Mouse (Mus musculus) urinary bladder, postnatal 36 days (tissue): ENCODE data around the gene Ifnk.

Source experiments
- DNase-seq, 2 experiments: peaks; one replicate each; pipeline ENCODE4 v3.0.0; 2022; ENCODE audit warnings: low spot score in 2 of 2, mixed read lengths in 1 of 2

Gene Ifnk

GRCm38 (mm10) chr4:35151756-35152155 lies at the start of gene Ifnk:
TSS of gene Ifnk (plus strand) at chr4:35152056.
- DNase-seq = no peak

- no peak for DNase-seq
Observed at GRCm38 (mm10) chr4:35105115-35105773, 46.6 kb upstream of the Ifnk start.

DNA sequence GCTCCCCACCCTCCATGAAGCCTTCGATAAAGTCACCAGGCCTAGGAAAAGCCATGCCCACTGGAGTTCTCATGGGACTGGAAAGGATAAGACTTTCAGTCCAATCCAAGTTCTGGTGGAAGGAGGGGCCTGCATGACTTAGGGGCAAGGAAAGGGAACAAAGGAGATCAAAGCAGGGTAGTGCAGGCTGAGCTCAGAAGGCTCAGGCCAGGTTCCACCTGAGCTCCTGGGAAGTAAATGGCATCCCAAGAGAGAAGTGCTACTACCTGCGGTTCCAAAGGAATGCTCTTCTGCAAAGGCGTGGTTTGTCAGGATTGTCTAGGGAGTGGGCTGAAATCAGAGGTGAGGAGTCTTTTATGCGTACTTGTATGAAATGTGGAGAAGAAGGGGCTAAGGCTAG lies 39.4 kb upstream of the Ifnk start:
- no peak for DNase-seq

GRCm38 (mm10) chr4:35113516-35114248 lies 38.2 kb upstream of the Ifnk start:
- no peak for DNase-seq

DNA sequence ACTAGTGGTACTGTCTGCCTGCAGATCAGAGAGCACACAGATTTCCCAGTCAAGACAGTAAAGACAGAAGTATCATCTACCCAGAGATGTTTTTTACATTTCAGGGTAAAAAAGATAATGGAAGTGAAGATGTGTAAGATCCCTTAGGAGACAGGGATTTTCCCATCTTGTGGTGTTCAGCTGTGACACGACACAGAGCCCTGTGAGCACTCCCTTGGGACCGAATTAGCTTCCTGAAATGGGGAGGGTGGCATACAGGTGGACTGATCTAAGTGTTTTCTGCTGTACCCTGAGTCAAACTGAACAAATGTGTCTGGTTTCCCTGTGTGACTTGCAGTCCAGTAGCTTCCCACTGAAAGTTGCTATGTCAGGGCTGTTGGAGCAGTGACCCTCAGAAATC lies 36.9 kb upstream of the Ifnk start:
- no peak for DNase-seq

DNA sequence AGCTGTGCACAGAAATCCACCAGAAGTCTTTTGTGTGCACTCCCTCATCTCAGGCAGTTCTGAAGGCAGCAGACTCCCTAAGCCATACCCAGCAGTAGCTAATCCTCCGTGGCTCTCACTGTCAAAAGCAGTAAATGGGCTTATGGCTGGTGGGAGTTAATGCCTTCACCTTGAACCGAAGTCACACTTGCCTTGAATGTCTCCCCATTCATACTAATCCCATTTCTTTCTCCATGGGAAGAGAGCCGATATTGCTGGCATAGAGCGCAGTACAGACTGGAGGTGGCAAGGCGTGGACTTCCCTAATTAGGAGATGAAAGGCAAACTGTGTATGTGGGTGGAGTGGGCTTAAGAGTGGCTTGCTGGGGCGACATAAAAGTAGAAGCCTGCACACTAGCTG lies 35.9 kb upstream of the Ifnk start:
- DNase-seq = no peak

GRCm38 (mm10) chr4:35117144-35117543 lies 34.7 kb upstream of the Ifnk start:
- DNase-seq = no peak

DNA sequence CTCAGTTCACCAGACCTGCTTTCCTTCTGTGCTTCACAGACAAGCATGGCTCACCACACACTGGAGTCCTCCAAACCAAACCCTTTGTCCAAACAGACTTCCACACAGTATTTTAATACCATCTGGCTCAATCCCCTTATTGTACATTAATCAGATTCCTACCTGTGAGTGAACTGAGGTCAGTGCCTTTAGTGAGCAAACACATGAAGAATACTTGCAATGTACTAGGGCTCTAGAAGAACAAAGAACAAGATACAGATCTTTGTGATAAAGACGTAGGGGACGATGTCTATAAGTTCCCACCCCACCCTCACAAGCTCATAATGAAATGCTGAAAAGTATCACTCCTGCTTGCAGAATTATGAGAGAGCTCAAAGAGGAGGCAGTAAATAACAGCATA lies 33.0 kb upstream of the Ifnk start:
- no peak for DNase-seq

DNA sequence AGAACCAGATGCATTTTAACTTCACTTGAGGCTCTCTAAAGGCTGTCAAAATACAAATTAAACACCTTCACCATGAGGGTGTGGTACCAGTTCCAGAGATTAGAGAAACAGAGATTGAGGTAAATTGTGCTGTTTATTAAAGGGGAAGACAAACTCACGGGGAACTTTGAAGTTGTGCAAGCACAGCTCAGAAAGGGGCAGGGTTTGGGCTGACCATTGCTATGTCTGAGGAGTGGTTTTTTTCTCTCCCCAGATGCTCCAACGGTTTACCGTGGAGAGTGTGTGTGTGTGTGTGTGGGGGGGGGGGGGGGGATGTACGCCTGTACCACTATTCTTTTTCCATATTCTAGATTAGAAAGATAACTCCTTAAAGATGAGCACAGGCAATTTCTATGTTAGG lies 31.7 kb upstream of the Ifnk start:
- DNase-seq = no peak

GRCm38 (mm10) chr4:35120575-35120974 lies 31.3 kb upstream of the Ifnk start:
- DNase-seq = no peak

DNA sequence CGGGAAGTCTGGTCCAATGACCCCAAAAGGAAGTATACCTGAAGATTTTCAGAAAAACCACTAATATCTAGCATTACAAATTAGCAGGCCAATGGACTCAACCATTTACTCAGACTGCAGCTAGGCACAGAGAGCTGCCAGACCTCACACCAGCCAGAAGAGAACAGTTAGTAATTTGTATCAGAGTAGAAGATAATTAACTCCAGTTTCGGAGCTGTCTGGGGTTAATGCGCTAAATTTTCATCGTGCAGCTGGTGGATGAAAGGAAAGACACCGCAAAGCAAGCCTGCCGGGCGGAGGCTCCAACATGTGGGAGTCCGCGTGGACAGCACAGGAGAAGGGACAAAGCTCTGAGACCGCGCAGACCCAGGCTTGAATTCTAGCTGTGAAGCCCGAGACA lies 30.8 kb upstream of the Ifnk start:
- no peak for DNase-seq

DNA sequence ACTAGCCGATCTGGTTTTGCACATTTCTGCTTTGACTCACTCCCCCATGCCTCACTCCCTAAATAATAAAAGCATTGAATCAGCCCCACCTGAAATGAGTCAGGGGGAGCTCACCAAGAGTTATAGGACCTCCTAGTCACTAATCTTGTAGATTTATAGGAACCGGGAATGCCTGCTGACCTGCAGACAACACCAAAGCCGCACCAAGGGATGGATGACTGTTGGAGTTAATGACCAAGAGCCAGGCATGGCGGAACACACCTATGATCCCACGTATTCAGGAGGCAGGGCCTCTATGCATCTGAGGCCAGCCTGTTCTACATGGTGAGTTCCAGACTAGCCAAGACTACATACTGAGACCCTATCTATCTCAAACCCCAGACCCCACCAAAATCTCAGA lies 28.8 kb upstream of the Ifnk start:
- DNase-seq = no peak

DNA sequence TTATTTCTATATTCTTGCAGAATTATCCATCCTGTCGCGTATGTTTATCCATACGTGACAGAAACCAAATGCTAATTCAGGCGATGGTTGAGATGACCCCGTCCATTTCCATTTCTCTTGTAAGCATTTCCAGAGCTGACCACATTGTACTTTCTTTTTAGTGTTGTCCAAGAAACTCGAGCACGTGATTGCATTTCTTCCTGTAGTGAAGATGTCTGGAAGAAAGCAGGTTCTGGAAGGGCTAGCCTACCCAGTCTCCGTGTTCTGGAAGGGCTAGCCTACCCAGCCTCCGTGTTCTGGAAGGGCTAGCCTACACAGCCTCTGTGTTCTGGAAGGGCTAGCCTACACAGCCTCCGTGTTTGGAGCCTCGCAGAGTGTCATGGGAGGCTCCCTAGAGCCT lies 27.8 kb upstream of the Ifnk start:
- DNase-seq = no peak

GRCm38 (mm10) chr4:35125299-35125777 lies 26.5 kb upstream of the Ifnk start:
- no peak for DNase-seq

- no peak for DNase-seq
Observed at GRCm38 (mm10) chr4:35126776-35127175, 25.1 kb upstream of the Ifnk start.

GRCm38 (mm10) chr4:35127759-35128158 lies 24.1 kb upstream of the Ifnk start:
- no peak for DNase-seq

DNA sequence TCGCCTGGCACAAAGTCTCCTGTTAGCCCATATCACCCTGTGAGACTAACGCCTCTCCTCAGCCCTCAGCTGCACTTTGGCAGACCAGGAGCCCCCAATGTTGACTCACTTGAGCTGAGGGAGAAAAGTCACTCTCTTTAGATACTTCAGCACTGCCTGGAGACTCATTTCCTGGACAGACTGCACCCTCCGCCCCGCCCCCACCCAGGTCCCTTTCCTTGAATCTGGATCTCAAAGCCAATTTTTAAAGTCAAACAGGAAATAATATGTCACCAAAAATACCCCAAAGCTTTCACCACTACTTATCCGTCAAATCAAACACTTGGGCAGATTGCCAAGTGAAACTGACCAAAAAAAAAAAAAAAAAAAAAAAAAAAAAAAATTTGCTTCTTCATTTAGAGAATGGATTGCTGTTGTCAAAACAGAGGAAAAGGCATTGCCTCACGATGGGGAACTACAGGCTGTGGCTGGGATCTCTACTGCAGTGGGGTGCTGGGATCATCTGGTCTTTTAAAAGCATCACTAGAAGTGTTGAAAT lies 21.4 kb upstream of the Ifnk start:
- DNase-seq = no peak

DNA sequence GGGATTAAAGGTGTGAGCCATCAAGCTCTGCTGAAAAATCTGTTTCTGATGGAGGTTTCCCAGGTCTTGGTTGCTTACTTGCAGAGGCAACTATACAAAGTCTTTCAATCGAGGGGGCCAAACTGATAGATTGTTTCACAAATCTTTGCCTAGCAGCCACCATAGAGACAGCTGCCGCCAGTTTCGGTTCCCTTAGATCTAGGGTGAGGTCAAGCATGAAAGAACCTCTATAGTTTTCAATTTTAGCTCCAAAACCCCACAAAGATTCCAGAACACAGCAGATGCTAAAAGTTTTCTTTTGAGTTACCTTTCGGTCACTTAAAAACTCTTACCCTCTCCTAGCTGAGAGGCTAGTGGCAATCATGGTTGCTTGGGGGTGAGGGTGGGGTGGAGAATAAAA lies 20.3 kb upstream of the Ifnk start:
- no peak for DNase-seq

DNA sequence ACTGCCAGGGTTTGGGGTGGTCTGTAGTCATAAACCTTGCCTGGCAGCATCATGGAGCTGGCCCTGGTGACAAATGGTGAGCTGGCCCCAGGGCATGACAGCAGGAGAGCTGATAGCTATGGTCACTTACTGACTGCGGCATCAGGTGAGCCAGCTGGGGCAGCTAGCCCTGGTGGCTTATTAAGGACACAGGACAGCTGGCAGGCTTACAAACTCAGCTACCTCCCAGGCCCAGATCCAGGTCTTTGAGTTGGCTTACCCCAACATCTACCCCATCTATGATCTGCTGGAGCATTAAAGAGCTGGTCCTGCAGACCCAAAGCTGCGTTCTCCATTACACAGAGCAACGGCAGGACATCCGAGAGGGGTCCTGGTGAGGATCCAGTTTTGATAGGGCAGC lies 18.4 kb upstream of the Ifnk start:
- DNase-seq = no peak

DNA sequence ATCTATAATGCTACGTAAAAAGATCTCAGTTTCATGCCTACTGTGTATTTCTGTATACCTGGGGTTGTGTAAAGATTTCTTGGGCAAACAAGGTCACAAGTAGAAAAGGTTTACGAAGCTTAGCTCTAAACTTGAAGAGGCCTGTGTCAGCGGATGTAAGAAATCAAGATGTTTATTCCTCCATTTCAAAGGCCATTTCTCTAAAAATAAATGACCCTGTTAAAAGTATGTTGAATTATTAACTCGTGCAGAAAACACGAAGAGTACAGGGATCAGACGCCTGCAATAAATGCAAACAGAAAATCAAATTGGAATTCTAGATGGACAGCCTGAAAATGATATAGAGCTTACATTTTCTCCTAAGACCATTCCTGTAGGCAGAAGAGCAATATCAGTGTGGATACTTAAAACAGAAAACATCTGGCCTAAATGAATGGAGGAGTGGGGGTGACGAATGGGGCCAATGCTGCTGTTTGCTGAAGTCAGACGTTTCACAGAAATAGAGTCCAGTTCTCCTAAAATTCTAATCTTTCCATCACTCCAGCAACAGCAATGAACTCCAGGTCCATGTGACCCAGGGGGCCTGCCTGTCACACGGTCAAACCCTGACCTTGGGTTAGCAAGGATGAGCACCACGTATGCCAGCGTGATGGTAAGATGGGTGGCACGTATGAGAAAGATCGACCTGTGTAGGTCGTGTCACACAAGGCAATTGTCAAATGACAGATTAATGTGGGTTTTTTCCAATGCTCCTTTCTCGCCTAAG lies 16.8 kb upstream of the Ifnk start:
- no peak for DNase-seq

GRCm38 (mm10) chr4:35135806-35136205 lies 16.1 kb upstream of the Ifnk start:
- DNase-seq = no peak

DNA sequence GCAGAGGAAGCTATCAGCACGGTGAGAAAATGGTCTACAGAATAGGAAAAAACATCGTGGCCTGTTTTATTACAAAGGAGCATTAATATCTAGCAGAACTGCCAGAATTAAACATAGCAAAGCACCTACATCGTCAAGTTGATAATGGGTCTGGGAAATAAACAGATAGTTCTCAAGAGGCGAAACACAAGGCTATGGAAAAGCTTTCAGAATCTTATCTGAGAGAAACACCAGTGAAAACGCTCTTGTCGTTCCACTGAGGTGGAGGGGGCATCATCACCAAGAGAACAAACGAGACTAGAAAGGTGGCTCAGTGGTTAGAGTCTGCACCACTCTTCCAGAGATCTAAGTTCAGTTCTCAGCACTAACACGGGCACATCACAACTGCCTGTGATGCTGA lies 14.9 kb upstream of the Ifnk start:
- DNase-seq = no peak

- no peak for DNase-seq
Observed at GRCm38 (mm10) chr4:35138077-35138476, 13.8 kb upstream of the Ifnk start.
